8 mouse cellular contexts compared by ENCODE assay signal in genomic region chr7:100608910-100609309, GRCm38 (mm10). TPM values are rescaled to one million over a fixed set of nuclear protein-coding genes. Genes with fewer than 3 reads are reported as not detected.
DNase-seq lines count a peak whose midpoint lies in the region; ATAC-seq and TF ChIP-seq lines count a peak whose summit lies in the region.

No protein-coding gene starts in this region.

- H3K27ac ChIP-seq in kidney, embryonic 14.5 days (ENCODE audit: low read depth, low read length), result peak overlapping the region; percentile 90; the same call in 1 of the 2 replicates
- H3K27ac ChIP-seq in bone marrow macrophage, adult 2 months (ENCODE audit: insufficient read depth, low read depth, low read length), result no peak overlapping the region
- peak overlapping the region; percentile 100 for H3K27ac ChIP-seq in hindbrain, embryonic 13.5 days
- peak overlapping the region; percentile 99; the same call in 1 of the 2 replicates for H3K27ac ChIP-seq in midbrain, embryonic 12.5 days (replicated peaks)

- H3K4me1 ChIP-seq in kidney, embryonic 14.5 days (ENCODE audit: control insufficient read depth, insufficient read depth, low read length), result peaks cover 6% of the 10 kb centered on the region
- H3K4me1 ChIP-seq in bone marrow macrophage, adult 2 months (ENCODE audit: control insufficient read depth, insufficient read depth, low read length), result peaks cover 13% of the 10 kb centered on the region
- peaks cover 19% of the 10 kb centered on the region for H3K4me1 ChIP-seq in hindbrain, embryonic 13.5 days (replicated peaks)
- H3K4me1 ChIP-seq in midbrain, embryonic 12.5 days, result peaks cover 11% of the 10 kb centered on the region

- H3K27me3 ChIP-seq in kidney, embryonic 14.5 days (ENCODE audit: control insufficient read depth, insufficient read depth, low read length), result no peaks in the 10 kb centered on the region
- H3K27me3 ChIP-seq in hindbrain, embryonic 13.5 days, result peaks cover 5% of the 10 kb centered on the region; the same call in 1 of the 2 replicates
- H3K27me3 ChIP-seq in midbrain, embryonic 12.5 days, result peaks cover 3% of the 10 kb centered on the region; the same call in 1 of the 2 replicates

- H3K9ac ChIP-seq in kidney, embryonic 14.5 days (ENCODE audit: low read depth, low read length), result peak overlapping the region; percentile 98
- peak overlapping the region; percentile 100 for H3K9ac ChIP-seq in hindbrain, embryonic 13.5 days
- peak overlapping the region; percentile 98 for H3K9ac ChIP-seq in midbrain, embryonic 12.5 days (replicated peaks)

- no peak for TF ChIP-seq CTCF in bone marrow macrophage, adult 2 months (IDR thresholded peaks at IDR 0.05; ENCODE audit: low read depth, low read length)

- no peak for ATAC-seq in kidney, embryonic 14.5 days (ENCODE audit: low FRiP score, low TSS enrichment)
- ATAC-seq in hindbrain, embryonic 13.5 days (ENCODE audit: low FRiP score), result no peak
- no peak for ATAC-seq in midbrain, embryonic 12.5 days (ENCODE audit: low FRiP score, low read depth)
- ATAC-seq in activated CD4-positive, CD25-positive, alpha-beta regulatory T cell, adult 4 months, result no peak

- peak overlapping the region; percentile 54 for H3K4me2 ChIP-seq in kidney, embryonic 14.5 days (replicated peaks; ENCODE audit: low read depth, low read length)
- H3K4me2 ChIP-seq in hindbrain, embryonic 13.5 days, result peak overlapping the region; percentile 67
- H3K4me2 ChIP-seq in midbrain, embryonic 12.5 days (replicated peaks), result peak overlapping the region; percentile 68

- TF ChIP-seq POLR2A in bone marrow macrophage, adult 2 months (IDR thresholded peaks at IDR 0.05; ENCODE audit: borderline replicate concordance, low read depth, low read length), result no peak

- peak overlapping the region; percentile 54 for H3K4me3 ChIP-seq in kidney, embryonic 14.5 days (ENCODE audit: low read length)
- H3K4me3 ChIP-seq in bone marrow macrophage, adult 2 months (ENCODE audit: insufficient read depth, low read length), result peak overlapping the region; percentile 91
- H3K4me3 ChIP-seq in hindbrain, embryonic 13.5 days, result peak overlapping the region; percentile 97
- peak overlapping the region; percentile 88 for H3K4me3 ChIP-seq in midbrain, embryonic 12.5 days

- H3K36me3 ChIP-seq in kidney, embryonic 14.5 days (ENCODE audit: control insufficient read depth, insufficient read depth, low read length), result no peaks in the 10 kb centered on the region
- no peaks in the 10 kb centered on the region for H3K36me3 ChIP-seq in hindbrain, embryonic 13.5 days
- H3K36me3 ChIP-seq in midbrain, embryonic 12.5 days, result no peaks in the 10 kb centered on the region

- WGBS in kidney, embryonic 14.5 days, result 24% methylated on average over 4 of the region's 4 CpGs
- WGBS in hindbrain, embryonic 13.5 days, result 21% methylated on average over 4 of the region's 4 CpGs
- 27% methylated on average over 4 of the region's 4 CpGs for WGBS in midbrain, embryonic 12.5 days

- no peaks in the 10 kb centered on the region for H3K9me3 ChIP-seq in kidney, embryonic 14.5 days (ENCODE audit: control insufficient read depth, low read length)
- no peaks in the 10 kb centered on the region for H3K9me3 ChIP-seq in hindbrain, embryonic 13.5 days
- H3K9me3 ChIP-seq in midbrain, embryonic 12.5 days, result no peaks in the 10 kb centered on the region

- DNase-seq in kidney, postnatal 25 days, result no peak
- DNase-seq in urinary bladder, adult 18-20 months (ENCODE audit: low spot score in 2 of 2), result no peak
- no peak for DNase-seq in retina, postnatal 1 day

RNA-seq across cellular contexts. Expression of gene Mrpl48, which starts 0.8 kb away (rescaled TPM):
- 91.3 and 95.4 TPM in 2 replicates for polyA plus RNA-seq in kidney, embryonic 14.5 days (2014; fragmentation: Nextera tagmentation; extraction: Ambion mirVana)
- polyA plus RNA-seq in bone marrow macrophage, adult 2 months (2012; ENCODE audit: insufficient read depth, insufficient read length, missing spikeins), result 59.3 and 60.3 TPM in 2 replicates
- polyA plus RNA-seq in hindbrain, embryonic 13.5 days (2015; fragmentation: Nextera tagmentation; extraction: Ambion mirVana), result 81.8 and 91.8 TPM in 2 replicates
- polyA plus RNA-seq in midbrain, embryonic 12.5 days (2016; fragmentation: Nextera tagmentation; extraction: Ambion mirVana), result 67.7 and 69.4 TPM in 2 replicates
- polyA plus RNA-seq in activated CD4-positive, CD25-positive, alpha-beta regulatory T cell, adult 4 months (2017; shearing (Covaris generic)), result 10 to 100 TPM; 60.1 to 76.0 TPM

RNA-seq across cellular contexts. Expression of gene Rab6a, which starts 1.7 kb away (rescaled TPM):
- 100 and 120 TPM in 2 replicates for polyA plus RNA-seq in kidney, embryonic 14.5 days (2014; fragmentation: Nextera tagmentation; extraction: Ambion mirVana)
- 71.7 and 74.1 TPM in 2 replicates for polyA plus RNA-seq in bone marrow macrophage, adult 2 months (2012; ENCODE audit: insufficient read depth, insufficient read length, missing spikeins)
- polyA plus RNA-seq in hindbrain, embryonic 13.5 days (2015; fragmentation: Nextera tagmentation; extraction: Ambion mirVana), result 224 and 226 TPM in 2 replicates
- polyA plus RNA-seq in midbrain, embryonic 12.5 days (2016; fragmentation: Nextera tagmentation; extraction: Ambion mirVana), result 162 and 179 TPM in 2 replicates
- polyA plus RNA-seq in activated CD4-positive, CD25-positive, alpha-beta regulatory T cell, adult 4 months (2017; shearing (Covaris generic)), result 10 to 100 TPM in 1 of 2 experiments, 1 to 10 TPM in 1; 8.7 to 12.6 TPM

RNA-seq across cellular contexts. Expression of gene Plekhb1, which starts 53.3 kb away (rescaled TPM):
- 2.6 TPM in 2 replicates for polyA plus RNA-seq in kidney, embryonic 14.5 days (2014; fragmentation: Nextera tagmentation; extraction: Ambion mirVana)
- not detected in 2 replicates for polyA plus RNA-seq in bone marrow macrophage, adult 2 months (2012; ENCODE audit: insufficient read depth, insufficient read length, missing spikeins)
- polyA plus RNA-seq in hindbrain, embryonic 13.5 days (2015; fragmentation: Nextera tagmentation; extraction: Ambion mirVana), result 12.8 and 16.0 TPM in 2 replicates
- polyA plus RNA-seq in midbrain, embryonic 12.5 days (2016; fragmentation: Nextera tagmentation; extraction: Ambion mirVana), result 3.8 and 4.7 TPM in 2 replicates
- polyA plus RNA-seq in activated CD4-positive, CD25-positive, alpha-beta regulatory T cell, adult 4 months (2017; shearing (Covaris generic)), result under 1 TPM in 1 of 2 experiments, not detected in 1; 0.34 TPM
